Mouse (Mus musculus): ENCODE results near the gene Dcaf5.

GRCm38 (mm10) chr12:80436336-80436976 is at the start of gene Dcaf5:
- peak; percentile 77; the same call in 1 of the 2 replicates for TF ChIP-seq POLR2A (IDR thresholded peaks at IDR 0.05; ENCODE audit: borderline replicate concordance, extremely low read depth, low read depth, low read length)
- no peak for TF ChIP-seq CTCF (IDR thresholded peaks at IDR 0.05; ENCODE audit: insufficient read depth, low read length)
